Mouse (Mus musculus): ENCODE data around the gene Aqp12. TPM values are rescaled to one million over a fixed set of nuclear protein-coding genes. Genes with fewer than 3 reads are reported as not detected.

The Aqp12 gene
- polyA plus RNA-seq, 1 experiment: not detected

- Histone ChIP-seq H3K4me3 (ENCODE audit: insufficient read depth, low read length) (no peak overlapping the region), H3K27ac (ENCODE audit: insufficient read depth, low read length) (no peak overlapping the region), H3K4me1 (ENCODE audit: control insufficient read depth, insufficient read depth, low read length) (no peaks in the 10 kb centered on the region)
- no peak for TF ChIP-seq CTCF (IDR thresholded peaks at IDR 0.05; ENCODE audit: borderline replicate concordance, insufficient read depth, low read length)
- no peak for TF ChIP-seq POLR2A (IDR thresholded peaks at IDR 0.05; ENCODE audit: low read depth, low read length)
These were observed 40.1 kb downstream of the Aqp12 start for GRCm38 (mm10) chr1:93046153-93046789.

GRCm38 (mm10) chr1:93050071-93050470 is 43.9 kb downstream of the Aqp12 start:
- no peaks in the 10 kb centered on the region for H3K4me1 ChIP-seq (ENCODE audit: control insufficient read depth, insufficient read depth, low read length)
- no peak for TF ChIP-seq CTCF (IDR thresholded peaks at IDR 0.05; ENCODE audit: borderline replicate concordance, insufficient read depth, low read length)
- no peak for TF ChIP-seq POLR2A (IDR thresholded peaks at IDR 0.05; ENCODE audit: low read depth, low read length)
- H3K27ac ChIP-seq (ENCODE audit: insufficient read depth, low read length): no peak overlapping the region
- no peak overlapping the region for H3K4me3 ChIP-seq (ENCODE audit: insufficient read depth, low read length)

GRCm38 (mm10) chr1:93051124-93051833 is 45.1 kb downstream of the Aqp12 start:
- Histone ChIP-seq H3K27ac (ENCODE audit: insufficient read depth, low read length) (no peak overlapping the region), H3K4me1 (ENCODE audit: control insufficient read depth, insufficient read depth, low read length) (no peaks in the 10 kb centered on the region), H3K4me3 (ENCODE audit: insufficient read depth, low read length) (no peak overlapping the region)
- TF ChIP-seq POLR2A (IDR thresholded peaks at IDR 0.05; ENCODE audit: low read depth, low read length) (no peak), CTCF (IDR thresholded peaks at IDR 0.05; ENCODE audit: borderline replicate concordance, insufficient read depth, low read length) (no peak)

Other genes with a start within 250 kb of the Aqp12 start
- gene Gpc1, start 174.7 kb upstream of the Aqp12 start, polyA plus RNA-seq (2011; ENCODE audit: insufficient read length, low read depth, missing spikeins): 105 and 112 TPM in 2 replicates
- gene Ankmy1, start 103.4 kb upstream of the Aqp12 start, polyA plus RNA-seq (2011; ENCODE audit: insufficient read length, low read depth, missing spikeins): 0.25 and 0.45 TPM in 2 replicates
- gene Dusp28, start 99.4 kb upstream of the Aqp12 start, polyA plus RNA-seq (2011; ENCODE audit: insufficient read length, low read depth, missing spikeins): 3.0 and 3.3 TPM in 2 replicates
- gene Rnpepl1, start 95.6 kb upstream of the Aqp12 start, polyA plus RNA-seq (2011; ENCODE audit: insufficient read length, low read depth, missing spikeins): 30.9 and 33.3 TPM in 2 replicates
- gene Capn10, start 72.0 kb upstream of the Aqp12 start, polyA plus RNA-seq (2011; ENCODE audit: insufficient read length, low read depth, missing spikeins): 9.4 and 11.1 TPM in 2 replicates
- gene Gpr35, start 55.5 kb upstream of the Aqp12 start, polyA plus RNA-seq (2011; ENCODE audit: insufficient read length, low read depth, missing spikeins): 0.21 and 0.58 TPM in 2 replicates
- gene Kif1a, start 95.6 kb downstream of the Aqp12 start, polyA plus RNA-seq (2011; ENCODE audit: insufficient read length, low read depth, missing spikeins): 29.3 and 42.6 TPM in 2 replicates
- gene Agxt, start 128.9 kb downstream of the Aqp12 start, polyA plus RNA-seq (2011; ENCODE audit: insufficient read length, low read depth, missing spikeins): not detected in 2 replicates
- gene 2310007B03Rik, start 154.6 kb downstream of the Aqp12 start, polyA plus RNA-seq (2011; ENCODE audit: insufficient read length, low read depth, missing spikeins): not detected in 2 replicates
- gene Crocc2, start 162.4 kb downstream of the Aqp12 start, polyA plus RNA-seq (2011; ENCODE audit: insufficient read length, low read depth, missing spikeins): 0.20 and 0.32 TPM in 2 replicates
- gene Sned1, start 229.5 kb downstream of the Aqp12 start, polyA plus RNA-seq (2011; ENCODE audit: insufficient read length, low read depth, missing spikeins): 21.8 and 35.2 TPM in 2 replicates

All from embryonic fibroblast, embryonic 13.5 days (primary cell).